Mouse (Mus musculus) spleen, adult 2 months (tissue): Measurements from ENCODE around the gene Slc22a23. TPM values are rescaled to one million over a fixed set of nuclear protein-coding genes. Genes with fewer than 3 reads are reported as not detected.

Experiments used
- DNase-seq, 2 experiments: peaks; one replicate each; pipeline versions ENCODE4 v3.0.0 to v3.0.0-alpha.2; 2012 to 2021; ENCODE audit warnings: low spot score in 2 of 2, low read depth in 1 of 2
- H3K27ac ChIP-seq: fragments of 200-500 bp; 2 replicates; pipeline ENCODE4 v1.5.1; 2012; ENCODE audit warnings: low read length, inconsistent platforms; ENCODE audit not compliant: insufficient read depth
- H3K27me3 ChIP-seq: fragments of 200-500 bp; 2 replicates; pipeline ENCODE4 v1.6.1; 2012; ENCODE audit warnings: mild to moderate bottlenecking, moderate library complexity, low read length, inconsistent platforms; ENCODE audit not compliant: control insufficient read depth, insufficient read depth
- H3K36me3 ChIP-seq: fragments of 200-500 bp; 2 replicates; pipeline ENCODE4 v1.6.1; 2012; ENCODE audit warnings: mild to moderate bottlenecking, low read length, inconsistent platforms; ENCODE audit not compliant: control insufficient read depth, insufficient read depth
- H3K4me1 ChIP-seq: fragments of 200-500 bp; 2 replicates; pipeline ENCODE4 v1.6.1; 2011; ENCODE audit warnings: inconsistent platforms; ENCODE audit not compliant: control insufficient read depth, insufficient read depth, insufficient read length
- H3K4me3 ChIP-seq: fragments of 200-500 bp; 2 replicates; pipeline ENCODE4 v1.5.1; 2011; ENCODE audit warnings: mild to moderate bottlenecking, inconsistent platforms; ENCODE audit not compliant: insufficient read depth, insufficient read length; ENCODE audit errors: extremely low read depth
- CTCF ChIP-seq: fragments of 200-500 bp; IDR thresholded peaks from 2 replicates; pipeline ENCODE4 v1.5.1; 2011; ENCODE audit warnings: mild to moderate bottlenecking, inconsistent platforms; ENCODE audit not compliant: insufficient read depth, insufficient read length, insufficient replicate concordance; ENCODE audit errors: extremely low read depth
- POLR2A ChIP-seq: fragments of 200-500 bp; IDR thresholded peaks from 2 replicates; pipeline ENCODE4 v1.6.1; 2011; ENCODE audit warnings: low read depth, low read length, inconsistent platforms
- WGBS: fragments of 180-500 bp; shearing (Covaris S2); methylation state at CpG from one replicate; pipeline ENCODE4 v1.1.7; 2018; 5-methylcytosine and 5-hydroxymethylcytosine counted together
- polyA plus RNA-seq: library from polyadenylated mRNA; depleted of rRNA; stranded (reverse); fragments of >200 nt; gene quantifications from 2 replicates; pipeline ENCODE4 v1.2.3, GENCODE M21; 2012

Slc22a23 gene
- polyA plus RNA-seq, 1 experiment, result 10.0 TPM

- H3K36me3 ChIP-seq, result no peaks in the 10 kb centered on the region
- no peak overlapping the region for H3K27ac ChIP-seq
- DNase-seq, result no peak
These were observed 105.5 kb downstream of the Slc22a23 start for GRCm38 (mm10) chr13:34239371-34240086.

GRCm38 (mm10) chr13:34238646-34239290, 106.2 kb downstream of the Slc22a23 start:
- DNase-seq, result no peak
- TF ChIP-seq POLR2A (no peak), CTCF (no peak)
- 73% methylated on average over 14 of the region's 14 CpGs for WGBS
- Histone ChIP-seq H3K27me3 (no peaks in the 10 kb centered on the region), H3K27ac (no peak overlapping the region), H3K36me3 (no peaks in the 10 kb centered on the region), H3K4me1 (no peaks in the 10 kb centered on the region), H3K4me3 (no peak overlapping the region)

More at GRCm38 (mm10) chr13:34239371-34240086, 105.5 kb downstream of the Slc22a23 start:
- WGBS, result 90% methylated on average over 11 of the region's 11 CpGs
- H3K4me1 ChIP-seq, result 0 out of 2 replicates have a peak, but pooled peaks cover 2% of the 10 kb centered on the region
- H3K4me3 ChIP-seq, result no peak overlapping the region
- no peak for TF ChIP-seq POLR2A
- H3K27me3 ChIP-seq, result no peaks in the 10 kb centered on the region

- TF ChIP-seq CTCF (no peak), POLR2A (no peak)
- Histone ChIP-seq H3K27ac (no peak overlapping the region), H3K36me3 (no peaks in the 10 kb centered on the region), H3K4me1 (no peaks in the 10 kb centered on the region), H3K4me3 (no peak overlapping the region), H3K27me3 (no peaks in the 10 kb centered on the region)
- WGBS, result 95% methylated on average over 6 of the region's 6 CpGs
- DNase-seq, result no peak
These were observed 109.9 kb downstream of the Slc22a23 start for GRCm38 (mm10) chr13:34235056-34235455.

- DNase-seq, result no peak
- no peaks in the 10 kb centered on the region for H3K36me3 ChIP-seq
- WGBS, result 90% methylated on average over 5 of the region's 5 CpGs
- H3K4me3 ChIP-seq, result no peak overlapping the region
- no peak overlapping the region for H3K27ac ChIP-seq
- TF ChIP-seq POLR2A (no peak), CTCF (no peak)
- H3K27me3 ChIP-seq, result no peaks in the 10 kb centered on the region
- no peaks in the 10 kb centered on the region for H3K4me1 ChIP-seq
These were observed 110.5 kb downstream of the Slc22a23 start for GRCm38 (mm10) chr13:34234439-34234838.

GRCm38 (mm10) chr13:34232992-34233391, 112.0 kb downstream of the Slc22a23 start:
- H3K4me1 ChIP-seq, result peaks cover 7% of the 10 kb centered on the region; the same call in 1 of the 2 replicates
- no peak for DNase-seq
- WGBS, result 83% methylated on average over 6 of the region's 6 CpGs
- H3K4me3 ChIP-seq, result no peak overlapping the region
- TF ChIP-seq POLR2A (no peak), CTCF (no peak)
- no peaks in the 10 kb centered on the region for H3K27me3 ChIP-seq
- H3K36me3 ChIP-seq, result no peaks in the 10 kb centered on the region
- no peak overlapping the region for H3K27ac ChIP-seq

GRCm38 (mm10) chr13:34228905-34229304, 116.1 kb downstream of the Slc22a23 start:
- DNase-seq, result no peak
- Histone ChIP-seq H3K27me3 (no peaks in the 10 kb centered on the region), H3K36me3 (no peaks in the 10 kb centered on the region), H3K27ac (no peak overlapping the region), H3K4me1 (peaks cover 7% of the 10 kb centered on the region; the same call in 1 of the 2 replicates), H3K4me3 (no peak overlapping the region)
- 40% methylated on average over 4 of the region's 4 CpGs for WGBS
- TF ChIP-seq POLR2A, result no peak
- TF ChIP-seq CTCF, result no peak
